Mouse (Mus musculus): ENCODE results near the gene Csrnp3. TPM values are rescaled to one million over a fixed set of nuclear protein-coding genes. Genes with fewer than 3 reads are reported as not detected.

The Csrnp3 gene
- total and polyA plus RNA-seq, 3 experiments: 2.2 to 2.5 (median 2.3) TPM

GRCm38 (mm10) chr2:65968810-65969209, 123.2 kb downstream of the Csrnp3 start:
- dilution Hi-C loops (cut with MboI; ENCODE audit: extremely low pct_ligation_motif_present, extremely low pct_unique_long_range_greater_than_20kb, low sequenced_read_pairs) (no loop called here), in situ Hi-C loops (cut with MboI; ENCODE audit: low pct_ligation_motif_present, low pct_unique_long_range_greater_than_20kb, low sequenced_read_pairs) (no loop called here)
- DNase-seq (ENCODE audit: extremely low read depth): no peak
- Histone ChIP-seq H3K4me2 (ENCODE audit: insufficient read depth, low read depth, poor library complexity, severe bottlenecking) (no peak overlapping the region), H3K4me1 (ENCODE audit: control insufficient read depth in 1 of 2, insufficient read depth in 2 of 2) (no peaks in the 10 kb centered on the region), H3K4me3 (replicated peaks in 1 of 3; ENCODE audit: low read depth in 2 of 3, low read length in 2 of 3, poor library complexity in 1 of 3) (no peak overlapping the region), H3K27me3 (replicated peaks) (no peaks in the 10 kb centered on the region), H3K79me2 (replicated peaks; ENCODE audit: control insufficient read depth, extremely low read depth, insufficient read depth, poor library complexity, severe bottlenecking) (0 out of 2 replicates have a peak, but pooled peaks cover 2% of the 10 kb centered on the region), H3K27ac (ENCODE audit: insufficient read depth, low read depth) (no peak overlapping the region), H3K9ac (ENCODE audit: insufficient read depth, low read depth) (no peak overlapping the region), H3K9me3 (replicated peaks; ENCODE audit: low read length) (peaks cover 21% of the 10 kb centered on the region), H3K36me3 (replicated peaks in 1 of 2; ENCODE audit: control insufficient read depth in 1 of 2, insufficient read depth in 1 of 2, low read length in 1 of 2) (peaks cover 0 to 10% of the 10 kb centered on the region in 2 experiments)
- TF ChIP-seq HCFC1 (IDR thresholded peaks at IDR 0.05; ENCODE audit: low read depth, low read length) (no peak), MAX (IDR thresholded peaks at IDR 0.05; ENCODE audit: low read length) (no peak), EP300 (IDR thresholded peaks at IDR 0.05; ENCODE audit: low read length) (no peak), MYC (IDR thresholded peaks at IDR 0.05; ENCODE audit: low read depth, low read length) (no peak), E2F4 (IDR thresholded peaks at IDR 0.05; ENCODE audit: insufficient replicate concordance, low read depth, low read length) (no peak), RCOR1 (conservative IDR thresholded peaks at IDR 0.05; ENCODE audit: low read depth, low read length) (no peak)

DNA sequence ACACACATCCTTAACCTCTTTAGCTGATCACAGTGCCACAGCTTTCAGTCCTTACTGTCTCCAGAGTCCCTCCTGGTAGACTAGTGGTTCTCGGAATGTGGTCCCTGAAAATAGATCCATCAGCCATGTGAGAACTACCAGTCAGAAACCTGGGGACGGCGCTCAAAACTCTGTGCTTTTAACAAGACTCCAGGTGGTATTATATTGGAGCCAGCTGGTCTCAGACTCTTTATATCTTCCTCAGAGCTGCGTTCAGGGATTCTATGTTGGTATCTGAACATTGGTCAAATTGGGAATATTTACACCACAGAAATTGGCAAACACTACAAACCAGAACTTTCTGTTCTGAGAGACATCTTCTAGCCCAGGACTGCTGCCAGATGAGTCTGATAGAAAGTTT, 128.3 kb downstream of the Csrnp3 start:
- dilution Hi-C loops (cut with MboI; ENCODE audit: extremely low pct_ligation_motif_present, extremely low pct_unique_long_range_greater_than_20kb, low sequenced_read_pairs): no loop called here
- Histone ChIP-seq H3K9me3 (replicated peaks; ENCODE audit: low read length) (peaks cover 19% of the 10 kb centered on the region), H3K4me3 (replicated peaks in 1 of 3; ENCODE audit: low read depth in 2 of 3, low read length in 2 of 3, poor library complexity in 1 of 3) (no peak overlapping the region), H3K27me3 (replicated peaks) (no peaks in the 10 kb centered on the region), H3K9ac (ENCODE audit: insufficient read depth, low read depth) (no peak overlapping the region), H3K4me2 (ENCODE audit: insufficient read depth, low read depth, poor library complexity, severe bottlenecking) (no peak overlapping the region), H3K79me2 (replicated peaks; ENCODE audit: control insufficient read depth, extremely low read depth, insufficient read depth, poor library complexity, severe bottlenecking) (0 out of 2 replicates have a peak, but pooled peaks cover 2% of the 10 kb centered on the region), H3K27ac (ENCODE audit: insufficient read depth, low read depth) (no peak overlapping the region), H3K36me3 (replicated peaks in 1 of 2; ENCODE audit: control insufficient read depth in 1 of 2, insufficient read depth in 1 of 2, low read length in 1 of 2) (peaks cover 0 to 10% of the 10 kb centered on the region in 2 experiments), H3K4me1 (ENCODE audit: control insufficient read depth in 1 of 2, insufficient read depth in 2 of 2) (no peaks in the 10 kb centered on the region)
- TF ChIP-seq SIN3A (IDR thresholded peaks at IDR 0.05; ENCODE audit: low read length): no peak
- TF ChIP-seq MAFK (IDR thresholded peaks at IDR 0.05; ENCODE audit: insufficient replicate concordance, low read length): no peak
- no peak for TF ChIP-seq EP300 (IDR thresholded peaks at IDR 0.05; ENCODE audit: low read length)
- no peak for TF ChIP-seq SMC3 (IDR thresholded peaks at IDR 0.05; ENCODE audit: low read depth, low read length)
- TF ChIP-seq TCF12 (IDR thresholded peaks at IDR 0.05; ENCODE audit: low read depth, low read length): no peak
- DNase-seq (ENCODE audit: extremely low read depth): no peak
- in situ Hi-C loops (cut with MboI; ENCODE audit: low pct_ligation_motif_present, low pct_unique_long_range_greater_than_20kb, low sequenced_read_pairs): no loop called here

GRCm38 (mm10) chr2:65975383-65975782, 129.8 kb downstream of the Csrnp3 start:
- Histone ChIP-seq H3K36me3 (replicated peaks in 1 of 2; ENCODE audit: control insufficient read depth in 1 of 2, insufficient read depth in 1 of 2, low read length in 1 of 2) (peaks cover 0 to 15% of the 10 kb centered on the region in 2 experiments), H3K27me3 (replicated peaks) (no peaks in the 10 kb centered on the region), H3K4me3 (replicated peaks in 1 of 3; ENCODE audit: low read depth in 2 of 3, low read length in 2 of 3, poor library complexity in 1 of 3) (no peak overlapping the region), H3K4me2 (ENCODE audit: insufficient read depth, low read depth, poor library complexity, severe bottlenecking) (no peak overlapping the region), H3K4me1 (ENCODE audit: control insufficient read depth in 1 of 2, insufficient read depth in 2 of 2) (no peaks in the 10 kb centered on the region), H3K9me3 (replicated peaks; ENCODE audit: low read length) (peaks cover 25% of the 10 kb centered on the region), H3K79me2 (replicated peaks; ENCODE audit: control insufficient read depth, extremely low read depth, insufficient read depth, poor library complexity, severe bottlenecking) (0 out of 2 replicates have a peak, but pooled peaks cover 2% of the 10 kb centered on the region), H3K9ac (ENCODE audit: insufficient read depth, low read depth) (no peak overlapping the region), H3K27ac (ENCODE audit: insufficient read depth, low read depth) (no peak overlapping the region)
- no peak for TF ChIP-seq MXI1 (IDR thresholded peaks at IDR 0.05; ENCODE audit: low read depth, low read length)
- no peak for TF ChIP-seq GABPA (IDR thresholded peaks at IDR 0.05; ENCODE audit: insufficient replicate concordance, low read depth, low read length)
- no peak for TF ChIP-seq MAX (IDR thresholded peaks at IDR 0.05; ENCODE audit: low read length)
- TF ChIP-seq PAX5 (IDR thresholded peaks at IDR 0.05; ENCODE audit: low read length): no peak
- TF ChIP-seq CTCF (conservative IDR thresholded peaks at IDR 0.05 in 1 of 2, IDR thresholded peaks at IDR 0.05 in 1 of 2; ENCODE audit: low read depth in 2 of 2, low read length in 2 of 2): no peak
- no peak for TF ChIP-seq ZKSCAN1 (IDR thresholded peaks at IDR 0.05; ENCODE audit: borderline replicate concordance, low read depth, low read length)
- no peak for TF ChIP-seq EP300 (IDR thresholded peaks at IDR 0.05; ENCODE audit: low read length)
- no peak for TF ChIP-seq HCFC1 (IDR thresholded peaks at IDR 0.05; ENCODE audit: low read depth, low read length)
- no peak for TF ChIP-seq UBTF (IDR thresholded peaks at IDR 0.05; ENCODE audit: low read depth, low read length)
- no peak for TF ChIP-seq MEF2A (IDR thresholded peaks at IDR 0.05; ENCODE audit: borderline replicate concordance, low read depth, low read length)
- TF ChIP-seq BHLHE40 (IDR thresholded peaks at IDR 0.05; ENCODE audit: low read depth, low read length): no peak
- DNase-seq (ENCODE audit: extremely low read depth): no peak
- dilution Hi-C loops (cut with MboI; ENCODE audit: extremely low pct_ligation_motif_present, extremely low pct_unique_long_range_greater_than_20kb, low sequenced_read_pairs): no loop called here
- in situ Hi-C loops (cut with MboI; ENCODE audit: low pct_ligation_motif_present, low pct_unique_long_range_greater_than_20kb, low sequenced_read_pairs): no loop called here

All from CH12.LX (cell line).